Mouse (Mus musculus) heart, postnatal 0 days (tissue): ENCODE measurements around the gene Ercc1. TPM values are rescaled to one million over a fixed set of nuclear protein-coding genes. Genes with fewer than 3 reads are reported as not detected.
A peak's percentile ranks its signal among the peaks of the same experiment; 100 is the strongest.

Experiments
- ATAC-seq: fragments of 200-750 bp; cut with Nextera tagmentation; 2 replicates; pipeline ENCODE4 v1.8.0; 2017; ENCODE audit warnings: low read depth, moderate number of reproducible peaks, moderate library complexity; ENCODE audit not compliant: insufficient read depth
- DNase-seq: peaks from one replicate; pipeline ENCODE4 v3.0.0-alpha.2; 2016; ENCODE audit warnings: low spot score
- H3K27ac ChIP-seq: fragments of 300-500 bp; sonication (generic); 2 replicates; pipeline ENCODE4 v1.5.1; 2014; ENCODE audit warnings: low read depth, mild to moderate bottlenecking
- H3K27me3 ChIP-seq: fragments of 300-500 bp; sonication (generic); 2 replicates; pipeline ENCODE4 v1.6.1; 2014; ENCODE audit warnings: low read length, mixed read lengths; ENCODE audit not compliant: control insufficient read depth, insufficient read depth
- H3K36me3 ChIP-seq: fragments of 300-500 bp; sonication (generic); replicated peaks from 2 replicates; pipeline ENCODE4 v1.6.1; 2014; ENCODE audit warnings: low read length, mixed read lengths; ENCODE audit not compliant: control insufficient read depth, insufficient read depth
- H3K4me1 ChIP-seq: fragments of 300-500 bp; sonication (generic); 2 replicates; pipeline ENCODE4 v1.6.1; 2014; ENCODE audit warnings: antibody characterized with exemption; ENCODE audit not compliant: control insufficient read depth, insufficient read depth
- H3K4me2 ChIP-seq: fragments of 300-500 bp; sonication (generic); 2 replicates; pipeline ENCODE4 v1.6.1; 2014; ENCODE audit warnings: low read depth, mild to moderate bottlenecking, low read length, moderate library complexity
- H3K4me3 ChIP-seq: fragments of 300-500 bp; sonication (generic); 2 replicates; pipeline ENCODE4 v1.5.1; 2014; ENCODE audit warnings: low read depth, low read length
- H3K9ac ChIP-seq: fragments of 300-500 bp; sonication (generic); replicated peaks from 2 replicates; pipeline ENCODE4 v1.6.1; 2014; ENCODE audit warnings: low read depth, low read length, mixed read lengths
- H3K9me3 ChIP-seq: fragments of 300-500 bp; sonication (generic); replicated peaks from 2 replicates; pipeline ENCODE4 v1.6.1; 2016; ENCODE audit warnings: low read length; ENCODE audit not compliant: control insufficient read depth
- CTCF ChIP-seq: IDR thresholded peaks from 2 replicates; pipeline ENCODE4 v1.5.1; 2016; ENCODE audit warnings: antibody characterized with exemption, control low read depth, low read depth
- EP300 ChIP-seq: IDR thresholded peaks from 2 replicates; pipeline ENCODE4 v1.6.1; 2016; ENCODE audit warnings: antibody characterized with exemption, low read depth
- WGBS: fragments of 180-500 bp; shearing (Covaris S2); extraction: QIAGEN DNeasy Blood & Tissue Kit; methylation state at CpG from one replicate; pipeline ENCODE4 v1.1.7; 2014; 5-methylcytosine and 5-hydroxymethylcytosine counted together
- polyA plus RNA-seq: library from polyadenylated mRNA; unstranded; fragments of >200 nt; fragmentation: Nextera tagmentation; extraction: Ambion mirVana; gene quantifications from 2 replicates; pipeline ENCODE4 v1.2.1, GENCODE M21; 2015
- total RNA-seq: library from RNA; depleted of rRNA; stranded (reverse); fragments of >200 nt; gene quantifications from 2 replicates; pipeline ENCODE4 v1.2.3, GENCODE M21; 2014; ENCODE audit warnings: low replicate concordance

The Ercc1 gene
- total and polyA plus RNA-seq, 2 experiments from 2014 or later: 26.2 to 55.2 TPM

- Histone ChIP-seq H3K4me2 (no peak overlapping the region), H3K36me3 (peaks cover 31% of the 10 kb centered on the region), H3K4me3 (no peak overlapping the region), H3K27me3 (no peaks in the 10 kb centered on the region), H3K9me3 (no peaks in the 10 kb centered on the region), H3K9ac (no peak overlapping the region), H3K27ac (no peak overlapping the region), H3K4me1 (peaks cover 8% of the 10 kb centered on the region)
- 89% methylated on average over 25 of the region's 25 CpGs for WGBS
- ATAC-seq: no peak
- TF ChIP-seq CTCF (no peak), EP300 (no peak)
- DNase-seq: no peak
Measured at GRCm38 (mm10) chr7:19357381-19358375, 13.1 kb downstream of the Ercc1 start.

- Histone ChIP-seq H3K4me2 (peak overlapping the region; percentile 79), H3K36me3 (peaks cover 22% of the 10 kb centered on the region), H3K4me3 (peak overlapping the region; percentile 62), H3K9me3 (no peaks in the 10 kb centered on the region), H3K9ac (peak overlapping the region; percentile 66), H3K27me3 (no peaks in the 10 kb centered on the region), H3K27ac (no peak overlapping the region), H3K4me1 (peaks cover 14% of the 10 kb centered on the region)
- DNase-seq (no peak), ATAC-seq (no peak)
- no peak for TF ChIP-seq CTCF
- TF ChIP-seq EP300: no peak
- WGBS: 14% methylated on average over 13 of the region's 13 CpGs
Measured at GRCm38 (mm10) chr7:19358634-19359033, 14.1 kb downstream of the Ercc1 start.

DNA sequence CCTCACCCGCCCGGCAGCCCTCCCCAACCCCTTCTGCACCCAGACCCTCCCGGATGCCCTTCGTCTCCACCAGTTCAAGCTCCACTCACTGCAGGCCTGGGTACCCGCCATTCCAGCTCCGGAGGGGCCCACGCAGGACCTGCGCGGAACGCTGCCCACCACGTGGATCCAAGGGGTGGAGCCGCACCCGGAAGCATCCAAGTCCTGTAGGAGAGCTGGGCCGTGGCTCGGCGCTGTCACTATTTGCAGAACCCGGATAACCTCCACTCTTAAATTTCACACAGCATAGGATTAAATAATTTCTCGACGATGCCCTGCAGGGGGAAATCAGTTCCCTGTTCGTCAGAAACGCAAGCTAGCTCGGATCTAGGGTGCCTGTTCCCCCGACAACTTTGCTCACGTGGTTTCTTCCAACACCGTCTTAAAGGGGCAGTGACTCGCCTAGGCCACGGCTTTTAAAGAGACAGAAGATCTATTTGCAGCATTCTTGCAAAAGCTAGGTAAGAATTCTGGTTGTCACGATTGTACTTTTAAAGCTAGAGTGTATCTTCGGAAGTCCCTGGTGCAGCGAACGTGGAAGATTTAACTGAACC is 14.8 kb downstream of the Ercc1 start, which contains the start of the genes Cd3eap and Ppp1r13l:
TSS of gene Cd3eap (minus strand) at position 185 of the 593 bp plus-strand sequence.
TSS of gene Ppp1r13l (plus strand) at position 451 of the 593 bp plus-strand sequence.
- H3K4me2 ChIP-seq: peak within 1 kb of the TSS; percentile 79
- WGBS: under 1% methylated on average over 31 of the region's 31 CpGs
- peak; percentile 40 for ATAC-seq

DNA sequence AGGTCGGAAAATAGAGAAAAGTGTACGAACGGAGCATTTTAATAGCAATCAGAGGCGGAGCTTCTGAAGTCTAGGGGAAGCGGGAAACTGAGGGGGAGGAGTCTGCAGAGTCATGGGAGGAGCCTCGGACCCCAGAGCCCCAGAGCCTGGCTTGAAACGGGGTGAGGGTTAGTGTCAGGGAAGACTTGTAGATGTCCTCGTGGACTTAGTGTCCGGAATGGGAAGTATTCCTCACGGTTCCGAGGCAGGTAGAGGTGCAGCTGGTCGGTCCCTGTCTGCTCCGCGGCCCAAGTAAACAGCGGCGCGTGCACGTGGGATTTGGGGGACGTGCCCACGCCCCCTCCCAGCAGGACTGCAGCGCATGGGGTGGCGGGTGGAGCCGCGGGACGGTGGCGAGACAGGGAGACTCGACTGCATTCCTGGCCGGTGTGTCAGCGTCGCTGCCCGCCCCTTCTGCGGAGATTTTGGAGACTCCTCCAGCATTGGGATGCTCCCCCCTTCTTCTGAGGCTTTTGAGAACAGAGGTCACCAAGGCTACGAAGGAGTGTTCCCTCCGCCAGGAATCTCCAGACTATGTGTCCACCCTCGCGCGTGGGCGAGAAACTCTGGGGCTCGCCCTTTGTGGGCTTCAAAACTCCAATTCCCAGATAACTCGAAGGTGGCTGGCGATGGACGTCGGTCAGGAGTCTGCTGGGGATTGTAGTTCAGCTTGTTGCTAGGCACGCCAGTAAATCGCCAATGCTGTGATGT is 15.5 kb downstream of the Ercc1 start:
- Histone ChIP-seq H3K4me2 (peak overlapping the region; percentile 79), H3K9ac (peak overlapping the region; percentile 66), H3K27me3 (no peaks in the 10 kb centered on the region), H3K4me1 (peaks cover 18% of the 10 kb centered on the region), H3K9me3 (no peaks in the 10 kb centered on the region), H3K36me3 (peaks cover 11% of the 10 kb centered on the region), H3K27ac (peak overlapping the region; percentile 87), H3K4me3 (peak overlapping the region; percentile 62)
- TF ChIP-seq EP300: no peak
- TF ChIP-seq CTCF: no peak
- peak; percentile 43 for ATAC-seq
- under 1% methylated on average over 45 of the region's 45 CpGs for WGBS
- DNase-seq: peak; percentile 70

More for the DNA sequence above, 14.8 kb downstream of the Ercc1 start, which contains the start of the genes Cd3eap and Ppp1r13l:
- peak within 1 kb of the TSS; percentile 62 for H3K4me3 ChIP-seq
- no peaks in the 10 kb centered on the region for H3K9me3 ChIP-seq
- H3K27ac ChIP-seq: peak within 1 kb of the TSS; percentile 87
- peaks cover 17% of the 10 kb centered on the region for H3K36me3 ChIP-seq
- H3K9ac ChIP-seq: peak within 1 kb of the TSS; percentile 66
- DNase-seq: peak; percentile 90
- TF ChIP-seq CTCF (no peak), EP300 (0 out of 2 replicates have a peak, but pooled peaks have one; percentile 70)
- peaks cover 18% of the 10 kb centered on the region for H3K4me1 ChIP-seq
- H3K27me3 ChIP-seq: no peaks in the 10 kb centered on the region

DNA sequence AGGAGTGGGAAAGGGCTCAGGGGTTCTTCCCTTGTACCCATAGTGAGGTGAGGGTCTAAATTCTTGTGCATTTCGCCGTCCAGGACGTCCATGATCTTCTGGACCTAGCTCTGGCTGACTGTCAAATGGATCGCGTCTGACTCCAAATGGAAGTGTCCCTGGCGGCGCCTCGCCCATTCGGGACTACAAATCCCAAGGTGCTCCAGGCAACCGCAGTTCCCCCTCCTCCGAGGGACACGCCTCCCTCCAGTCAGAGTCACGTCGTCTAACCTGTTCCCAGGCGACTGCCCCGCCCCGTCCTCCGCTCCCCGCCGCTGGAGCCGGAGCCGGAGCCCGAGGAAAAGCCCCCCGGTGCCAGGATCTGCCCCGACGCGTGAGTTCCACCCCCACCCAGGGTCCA is 16.4 kb downstream of the Ercc1 start:
- peak; percentile 77 for ATAC-seq
- Histone ChIP-seq H3K4me1 (peaks cover 21% of the 10 kb centered on the region), H3K9me3 (no peaks in the 10 kb centered on the region), H3K4me2 (peak overlapping the region; percentile 79), H3K9ac (peak overlapping the region; percentile 56), H3K4me3 (peak overlapping the region; percentile 62), H3K27ac (peak overlapping the region; percentile 87), H3K27me3 (no peaks in the 10 kb centered on the region), H3K36me3 (peaks cover 5% of the 10 kb centered on the region; the same call in 1 of the 2 replicates)
- TF ChIP-seq CTCF (no peak), EP300 (no peak)
- DNase-seq: peak; percentile 96
- WGBS: 1% methylated on average over 25 of the region's 27 CpGs
